Comparison of ENCODE assay signal across 22 mouse cellular contexts in the genomic region with DNA sequence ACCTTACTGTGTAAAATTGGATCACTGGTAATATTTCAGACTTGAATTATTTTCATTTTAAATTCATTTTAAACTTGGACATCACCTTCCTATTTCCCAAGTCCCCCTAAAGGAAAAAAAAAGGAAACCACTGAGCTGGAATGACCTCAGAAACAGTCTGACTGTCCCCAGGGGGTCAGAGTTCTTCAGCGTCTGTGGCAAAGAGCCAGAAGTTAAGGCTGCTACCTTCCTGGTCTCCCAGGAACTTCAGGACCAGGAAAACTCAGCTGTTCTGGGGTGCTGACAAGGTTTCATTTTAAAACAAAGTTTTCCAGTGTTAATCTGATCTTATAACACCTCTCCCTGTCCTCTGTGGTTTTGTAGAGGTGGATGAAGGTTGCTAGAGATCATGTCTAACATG. TPM values are rescaled to one million over a fixed set of nuclear protein-coding genes. Genes with fewer than 3 reads are reported as not detected.
A peak's percentile ranks its signal among the peaks of the same experiment; 100 is the strongest.
DNase-seq lines count a peak whose midpoint lies in the region; ATAC-seq lines count a peak whose summit lies in the region.
"Had no signal": no experiment of that assay in that cellular context is flagged by ENCODE, and none has a peak within 500 bp of the region (broad histone marks: within the 10 kb centered on the region; RNA-seq: fewer than 3 reads in every experiment).

No protein-coding gene starts in this region.

- no peak for ATAC-seq in kidney, embryonic 14.5 days (ENCODE audit: low FRiP score, low TSS enrichment)
- ATAC-seq in liver, embryonic 15.5 days (ENCODE audit: insufficient read depth) = no peak
- no peak for ATAC-seq in liver, embryonic 11.5 days (replicated peaks; ENCODE audit: low FRiP score)
- ATAC-seq in frontal cortex, adult (ENCODE audit: low TSS enrichment) = no peak
- ATAC-seq: forebrain, embryonic 14.5 days had no signal

- no peak overlapping the region for H3K4me3 ChIP-seq in kidney, embryonic 14.5 days (ENCODE audit: low read length)
- no peak overlapping the region for H3K4me3 ChIP-seq in liver, embryonic 15.5 days (replicated peaks)
- H3K4me3 ChIP-seq in liver, embryonic 11.5 days (ENCODE audit: low read depth, low read length) = no peak overlapping the region
- H3K4me3 ChIP-seq: embryonic facial prominence, embryonic 15.5 days; erythroblast, embryonic 14.5 days; forebrain, embryonic 10.5 days; heart, embryonic 15.5 days; hindbrain, embryonic 10.5 days had no signal

- peak; percentile 38 for DNase-seq in kidney, adult 11 months
- peak; percentile 61 for DNase-seq in kidney, adult 9 months
- DNase-seq in kidney, postnatal 4 days = no peak
- DNase-seq in liver, embryonic 11.5 days (ENCODE audit: low spot score) = no peak
- DNase-seq: adrenal gland, postnatal 10 days; cerebellum, adult 11 months; cerebellum, adult 8-10 months; cerebellum, postnatal 14 days; embryo, embryonic 11 days; gastrocnemius, postnatal 36 days; heart, adult 18-20 months; heart, postnatal 14 days had no signal

- H3K4me1 ChIP-seq in kidney, embryonic 14.5 days (ENCODE audit: control insufficient read depth, insufficient read depth, low read length) = no peaks in the 10 kb centered on the region
- peaks cover 68% of the 10 kb centered on the region for H3K4me1 ChIP-seq in liver, embryonic 15.5 days (replicated peaks)
- peaks cover 21% of the 10 kb centered on the region for H3K4me1 ChIP-seq in liver, embryonic 11.5 days (replicated peaks; ENCODE audit: control insufficient read depth, insufficient read depth, low read length)
- H3K4me1 ChIP-seq: embryonic facial prominence, embryonic 15.5 days; forebrain, embryonic 10.5 days; hindbrain, embryonic 10.5 days had no signal

- no peaks in the 10 kb centered on the region for H3K9me3 ChIP-seq in kidney, embryonic 14.5 days (ENCODE audit: control insufficient read depth, low read length)
- H3K9me3 ChIP-seq in liver, embryonic 15.5 days (replicated peaks) = no peaks in the 10 kb centered on the region
- H3K9me3 ChIP-seq in liver, embryonic 11.5 days (ENCODE audit: control insufficient read depth, low read length) = no peaks in the 10 kb centered on the region
- H3K9me3 ChIP-seq: embryonic facial prominence, embryonic 15.5 days; heart, embryonic 15.5 days; hindbrain, embryonic 10.5 days had no signal

- H3K9ac ChIP-seq in kidney, embryonic 14.5 days (ENCODE audit: low read depth, low read length) = no peak overlapping the region
- H3K9ac ChIP-seq in liver, embryonic 15.5 days = no peak overlapping the region
- no peak overlapping the region for H3K9ac ChIP-seq in liver, embryonic 11.5 days (ENCODE audit: low read depth, low read length)
- H3K9ac ChIP-seq: embryonic facial prominence, embryonic 15.5 days; heart, embryonic 15.5 days had no signal

- no peak overlapping the region for H3K27ac ChIP-seq in kidney, embryonic 14.5 days (ENCODE audit: low read depth, low read length)
- H3K27ac ChIP-seq in liver, embryonic 15.5 days (replicated peaks) = 0 out of 2 replicates have a peak overlapping the region, but pooled peaks have one; percentile 0
- no peak overlapping the region for H3K27ac ChIP-seq in liver, embryonic 11.5 days (ENCODE audit: low read depth, low read length)
- H3K27ac ChIP-seq: embryonic facial prominence, embryonic 15.5 days; forebrain, embryonic 10.5 days; heart, embryonic 15.5 days; hindbrain, embryonic 10.5 days had no signal

- H3K36me3 ChIP-seq in kidney, embryonic 14.5 days (ENCODE audit: control insufficient read depth, insufficient read depth, low read length) = peaks cover 24% of the 10 kb centered on the region
- H3K36me3 ChIP-seq in liver, embryonic 15.5 days (replicated peaks) = peaks cover 18% of the 10 kb centered on the region
- H3K36me3 ChIP-seq in liver, embryonic 11.5 days (ENCODE audit: control insufficient read depth, insufficient read depth, low read length) = no peaks in the 10 kb centered on the region; the same call in none of the 2 replicates

- no peak overlapping the region for H3K4me2 ChIP-seq in kidney, embryonic 14.5 days (replicated peaks; ENCODE audit: low read depth, low read length)
- no peak overlapping the region for H3K4me2 ChIP-seq in liver, embryonic 15.5 days
- H3K4me2 ChIP-seq in liver, embryonic 11.5 days = no peak overlapping the region
- H3K4me2 ChIP-seq: embryonic facial prominence, embryonic 15.5 days; heart, embryonic 11.5 days; heart, embryonic 15.5 days had no signal

- 54% methylated on average over 1 of the region's 1 CpGs for WGBS in kidney, embryonic 14.5 days
- 77% methylated on average over 1 of the region's 1 CpGs for WGBS in liver, embryonic 15.5 days (ENCODE audit: insufficient replicate concordance)
- 62% methylated on average over 1 of the region's 1 CpGs for WGBS in liver, embryonic 11.5 days

- no peaks in the 10 kb centered on the region for H3K27me3 ChIP-seq in kidney, embryonic 14.5 days (ENCODE audit: control insufficient read depth, insufficient read depth, low read length)
- H3K27me3 ChIP-seq in liver, embryonic 15.5 days = no peaks in the 10 kb centered on the region
- no peaks in the 10 kb centered on the region for H3K27me3 ChIP-seq in liver, embryonic 11.5 days (replicated peaks; ENCODE audit: control insufficient read depth, insufficient read depth, low read length)
- H3K27me3 ChIP-seq: embryonic facial prominence, embryonic 15.5 days; heart, embryonic 15.5 days had no signal

RNA-seq across cellular contexts. Expression of a gene that starts 25.5 kb away (rescaled TPM):
- 2.8 and 3.1 TPM in 2 replicates for polyA plus RNA-seq in kidney, embryonic 14.5 days (2014; fragmentation: Nextera tagmentation; extraction: Ambion mirVana)
- polyA plus RNA-seq in liver, embryonic 15.5 days (2015; fragmentation: Nextera tagmentation; extraction: Ambion mirVana) = 17.4 and 21.4 TPM in 2 replicates
- 14.6 and 17.0 TPM in 2 replicates for polyA plus RNA-seq in liver, embryonic 11.5 days (2014; fragmentation: Nextera tagmentation; extraction: Ambion mirVana)

Comparison
In these comparisons a context has a peak if more than half of its experiments do, and no peak if none do; other contexts are left out.
1. DNase-seq: peak in kidney, adult 11 months (single experiment) and kidney, adult 9 months (single experiment); none in kidney, postnatal 4 days (0 of 2) and liver, embryonic 11.5 days (single experiment).